Mouse (Mus musculus) liver, adult 2 months (tissue): ENCODE results near the gene Hes2.

ENCODE experiments used
- CTCF ChIP-seq: fragments of 200-500 bp; IDR thresholded peaks from 2 replicates; pipeline ENCODE4 v1.5.1; 2011; ENCODE audit warnings: low read depth, low read length, control low read depth
- POLR2A ChIP-seq: fragments of 200-500 bp; IDR thresholded peaks from 2 replicates; pipeline ENCODE4 v1.6.1; 2011; ENCODE audit warnings: low read length, control low read depth; ENCODE audit not compliant: insufficient read depth; ENCODE audit errors: extremely low read depth

GRCm38 (mm10) chr4:152182205-152182604 is 23.5 kb downstream of the Hes2 start:
- TF ChIP-seq POLR2A: no peak
- TF ChIP-seq CTCF: no peak
